Mouse (Mus musculus): Measurements from ENCODE around the gene Ccpg1.
A peak's percentile ranks its signal among the peaks of the same experiment; 100 is the strongest.

Gene Ccpg1

GRCm38 (mm10) chr9:72985250-72986220 lies at the start of gene Ccpg1, which contains the start of gene Ccpg1os:
TSS of gene Ccpg1 (plus strand) at chr9:72985429.
TSS of gene Ccpg1os (minus strand) at chr9:72985382.
- DNase-seq: peak; percentile 98 to 99

GRCm38 (mm10) chr9:72936301-72936700 lies 48.9 kb upstream of the Ccpg1 start:
- DNase-seq: no peak

- no peak for DNase-seq
Observed at GRCm38 (mm10) chr9:72943424-72943823, 41.8 kb upstream of the Ccpg1 start.

GRCm38 (mm10) chr9:72944286-72944685 lies 40.9 kb upstream of the Ccpg1 start:
- no peak for DNase-seq

- no peak for DNase-seq
Observed at GRCm38 (mm10) chr9:72947010-72947409, 38.2 kb upstream of the Ccpg1 start.

GRCm38 (mm10) chr9:72949572-72949971 lies 35.7 kb upstream of the Ccpg1 start:
- DNase-seq: no peak

- DNase-seq: no peak
Observed at GRCm38 (mm10) chr9:72954746-72955145, 30.5 kb upstream of the Ccpg1 start.

GRCm38 (mm10) chr9:72955546-72955945 lies 29.7 kb upstream of the Ccpg1 start:
- peak; percentile 10 to 29 for DNase-seq

GRCm38 (mm10) chr9:72958521-72959450 lies 26.4 kb upstream of the Ccpg1 start, which contains the start of the genes Dyx1c1 and Gm44503:
TSS of gene Dyx1c1 (plus strand) at chr9:72958785.
TSS of gene Gm44503 (plus strand) at chr9:72958852.
- peak; percentile 61 to 79 for DNase-seq

- DNase-seq: no peak
Observed at GRCm38 (mm10) chr9:72961346-72961745, 23.9 kb upstream of the Ccpg1 start.

- DNase-seq: peak; percentile 41 to 62
Observed at GRCm38 (mm10) chr9:72961959-72962358, 23.3 kb upstream of the Ccpg1 start.

GRCm38 (mm10) chr9:72968349-72969061 lies 16.7 kb upstream of the Ccpg1 start:
- DNase-seq: peak; percentile 15 to 37

- peak in 1 of 2 experiments; percentile 26 for DNase-seq
Observed at GRCm38 (mm10) chr9:72969874-72970273, 15.4 kb upstream of the Ccpg1 start.

GRCm38 (mm10) chr9:72972435-72972834 lies 12.8 kb upstream of the Ccpg1 start:
- DNase-seq: no peak

GRCm38 (mm10) chr9:72972984-72973383 lies 12.2 kb upstream of the Ccpg1 start:
- no peak for DNase-seq

- DNase-seq: no peak
Observed at GRCm38 (mm10) chr9:72974734-72975133, 10.5 kb upstream of the Ccpg1 start.

- DNase-seq: no peak
Observed at GRCm38 (mm10) chr9:72975242-72975641, 10.0 kb upstream of the Ccpg1 start.

GRCm38 (mm10) chr9:72983066-72983465 lies 2.2 kb upstream of the Ccpg1 start:
- no peak for DNase-seq

GRCm38 (mm10) chr9:72987703-72988102 lies 2.5 kb downstream of the Ccpg1 start:
- DNase-seq: no peak

GRCm38 (mm10) chr9:72988706-72989105 lies 3.5 kb downstream of the Ccpg1 start:
- no peak for DNase-seq

GRCm38 (mm10) chr9:72991420-72991819 lies 6.2 kb downstream of the Ccpg1 start:
- no peak for DNase-seq

- no peak for DNase-seq
Observed at GRCm38 (mm10) chr9:72992576-72992975, 7.3 kb downstream of the Ccpg1 start.
